Mouse (Mus musculus): Measurements from ENCODE around the gene Bmp2k. TPM values are rescaled to one million over a fixed set of nuclear protein-coding genes. Genes with fewer than 3 reads are reported as not detected.

The Bmp2k gene
- polyA plus RNA-seq, 1 experiment from 2014 or later = 7.8 TPM

GRCm38 (mm10) chr5:96976150-96976549, 21.3 kb upstream of the Bmp2k start:
- H3K4me3 ChIP-seq (ENCODE audit: low read depth, low read length) = no peak overlapping the region
- no peaks in the 10 kb centered on the region for H3K36me3 ChIP-seq (ENCODE audit: control insufficient read depth, insufficient read depth, low read length)
- DNase-seq (ENCODE audit: low spot score) (no peak), ATAC-seq (ENCODE audit: insufficient number of reproducible peaks, low FRiP score, low TSS enrichment, low read depth) (no peak)
- WGBS = 86% methylated on average over 3 of the region's 3 CpGs
- no peaks in the 10 kb centered on the region for H3K4me1 ChIP-seq (ENCODE audit: control insufficient read depth, insufficient read depth, low read length)
- no peaks in the 10 kb centered on the region for H3K9me3 ChIP-seq (ENCODE audit: control insufficient read depth, low read length)
- no peak overlapping the region for H3K9ac ChIP-seq (ENCODE audit: low read length)
- H3K4me2 ChIP-seq (ENCODE audit: low read depth, severe bottlenecking) = no peak overlapping the region
- H3K27ac ChIP-seq (replicated peaks; ENCODE audit: low read depth, low read length) = no peak overlapping the region
- H3K27me3 ChIP-seq (ENCODE audit: control insufficient read depth, insufficient read depth, low read length) = no peaks in the 10 kb centered on the region

DNA sequence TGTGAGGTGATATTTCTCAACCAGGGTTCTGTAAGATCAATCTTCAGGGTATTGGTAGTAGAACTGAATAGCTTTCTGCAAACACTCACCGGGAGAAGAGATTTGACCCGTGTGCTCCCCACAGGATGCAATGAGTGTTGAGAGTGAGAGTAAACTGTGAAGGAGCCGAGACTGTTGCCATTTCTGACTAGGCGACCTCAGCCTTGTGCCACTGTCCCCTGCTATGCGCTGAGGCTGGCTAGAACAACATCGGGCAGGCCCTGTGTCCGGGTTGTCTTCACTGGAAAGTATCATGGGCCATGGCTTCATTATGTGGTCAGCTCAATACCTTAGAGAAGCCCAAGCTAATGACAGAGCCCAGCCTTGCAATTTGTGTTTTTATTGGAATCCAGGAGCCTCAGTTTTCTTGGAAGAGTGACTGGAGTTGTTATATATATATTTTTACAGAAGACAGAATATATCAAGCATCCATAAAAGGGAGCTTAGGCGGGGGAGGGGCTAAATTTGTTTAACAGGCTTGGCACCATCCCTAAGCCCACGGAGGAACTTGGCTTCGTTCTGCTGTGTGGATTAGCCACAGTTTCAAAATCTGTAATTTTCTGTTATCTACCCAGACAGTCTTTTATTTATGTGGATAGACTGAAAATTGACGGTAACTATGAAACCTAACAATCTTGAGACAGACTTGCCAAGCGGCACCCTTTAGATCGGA, 18.0 kb upstream of the Bmp2k start:
- Histone ChIP-seq H3K4me3 (ENCODE audit: low read depth, low read length) (no peak overlapping the region), H3K27me3 (ENCODE audit: control insufficient read depth, insufficient read depth, low read length) (no peaks in the 10 kb centered on the region), H3K9me3 (ENCODE audit: control insufficient read depth, low read length) (no peaks in the 10 kb centered on the region), H3K4me1 (ENCODE audit: control insufficient read depth, insufficient read depth, low read length) (no peaks in the 10 kb centered on the region), H3K27ac (replicated peaks; ENCODE audit: low read depth, low read length) (no peak overlapping the region), H3K9ac (ENCODE audit: low read length) (no peak overlapping the region), H3K36me3 (ENCODE audit: control insufficient read depth, insufficient read depth, low read length) (no peaks in the 10 kb centered on the region), H3K4me2 (ENCODE audit: low read depth, severe bottlenecking) (no peak overlapping the region)
- no peak for ATAC-seq (ENCODE audit: insufficient number of reproducible peaks, low FRiP score, low TSS enrichment, low read depth)
- 34% methylated on average over 13 of the region's 13 CpGs for WGBS
- no peak for DNase-seq (ENCODE audit: low spot score)

DNA sequence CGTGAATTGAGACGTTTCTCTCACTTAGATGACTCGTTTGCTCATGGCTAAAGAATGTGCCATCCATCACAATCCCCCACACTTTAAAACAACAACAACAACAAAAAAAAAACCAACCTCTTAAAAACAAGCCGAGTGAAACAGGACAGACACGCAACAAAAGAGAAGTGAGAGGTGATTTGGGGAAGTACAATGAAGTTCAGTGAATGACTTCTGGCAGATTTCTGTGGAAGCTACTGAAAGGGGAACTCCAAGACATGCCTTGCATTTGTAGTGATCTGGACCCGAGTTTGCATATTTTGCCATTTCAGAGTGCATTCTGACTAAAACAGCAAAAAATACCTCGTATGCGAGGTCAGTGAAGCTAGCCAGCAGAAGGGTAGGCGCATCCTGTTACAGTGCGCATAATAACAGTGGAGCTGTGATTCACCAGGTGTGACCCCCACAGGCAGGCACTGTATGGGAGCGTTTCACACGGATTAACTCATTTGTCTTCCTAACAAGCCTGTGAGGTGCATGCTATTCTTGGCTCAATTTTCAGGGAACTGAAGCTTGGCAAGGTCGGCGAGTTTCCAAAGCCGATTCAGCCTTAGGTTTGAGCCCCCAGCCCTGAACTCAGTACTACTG, 17.4 kb upstream of the Bmp2k start:
- Histone ChIP-seq H3K4me1 (ENCODE audit: control insufficient read depth, insufficient read depth, low read length) (no peaks in the 10 kb centered on the region), H3K4me3 (ENCODE audit: low read depth, low read length) (no peak overlapping the region), H3K9me3 (ENCODE audit: control insufficient read depth, low read length) (no peaks in the 10 kb centered on the region), H3K27ac (replicated peaks; ENCODE audit: low read depth, low read length) (no peak overlapping the region), H3K4me2 (ENCODE audit: low read depth, severe bottlenecking) (no peak overlapping the region), H3K36me3 (ENCODE audit: control insufficient read depth, insufficient read depth, low read length) (no peaks in the 10 kb centered on the region), H3K9ac (ENCODE audit: low read length) (no peak overlapping the region), H3K27me3 (ENCODE audit: control insufficient read depth, insufficient read depth, low read length) (no peaks in the 10 kb centered on the region)
- no peak for DNase-seq (ENCODE audit: low spot score)
- 26% methylated on average over 15 of the region's 15 CpGs for WGBS
- no peak for ATAC-seq (ENCODE audit: insufficient number of reproducible peaks, low FRiP score, low TSS enrichment, low read depth)

DNA sequence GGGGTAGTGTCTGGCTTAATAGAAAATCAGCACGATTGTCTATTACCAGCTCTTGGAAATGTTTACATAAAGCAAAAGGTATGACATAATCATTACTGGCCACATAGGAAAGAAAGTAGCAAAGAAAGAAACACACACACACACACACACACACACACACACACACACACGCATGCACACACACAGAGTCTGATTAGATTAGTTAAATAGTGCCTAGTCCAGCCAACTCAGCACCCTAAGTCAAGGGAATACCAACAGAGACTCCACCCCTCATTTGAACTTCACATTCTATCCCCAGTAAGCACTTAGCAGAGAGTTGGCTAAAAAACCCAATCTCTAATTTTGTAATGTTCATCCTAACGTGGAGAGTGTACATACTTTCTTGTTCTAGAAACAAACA, 15.5 kb upstream of the Bmp2k start:
- H3K36me3 ChIP-seq (ENCODE audit: control insufficient read depth, insufficient read depth, low read length) = no peaks in the 10 kb centered on the region
- DNase-seq (ENCODE audit: low spot score) (no peak), ATAC-seq (ENCODE audit: insufficient number of reproducible peaks, low FRiP score, low TSS enrichment, low read depth) (no peak)
- H3K4me1 ChIP-seq (ENCODE audit: control insufficient read depth, insufficient read depth, low read length) = no peaks in the 10 kb centered on the region
- no peak overlapping the region for H3K9ac ChIP-seq (ENCODE audit: low read length)
- WGBS = 89% methylated on average over 3 of the region's 3 CpGs
- no peaks in the 10 kb centered on the region for H3K27me3 ChIP-seq (ENCODE audit: control insufficient read depth, insufficient read depth, low read length)
- H3K4me3 ChIP-seq (ENCODE audit: low read depth, low read length) = no peak overlapping the region
- H3K9me3 ChIP-seq (ENCODE audit: control insufficient read depth, low read length) = no peaks in the 10 kb centered on the region
- H3K4me2 ChIP-seq (ENCODE audit: low read depth, severe bottlenecking) = no peak overlapping the region
- no peak overlapping the region for H3K27ac ChIP-seq (replicated peaks; ENCODE audit: low read depth, low read length)

- Histone ChIP-seq H3K27me3 (ENCODE audit: control insufficient read depth, insufficient read depth, low read length) (no peaks in the 10 kb centered on the region), H3K9ac (ENCODE audit: low read length) (no peak overlapping the region), H3K36me3 (ENCODE audit: control insufficient read depth, insufficient read depth, low read length) (no peaks in the 10 kb centered on the region), H3K4me3 (ENCODE audit: low read depth, low read length) (no peak overlapping the region), H3K27ac (replicated peaks; ENCODE audit: low read depth, low read length) (no peak overlapping the region), H3K9me3 (ENCODE audit: control insufficient read depth, low read length) (no peaks in the 10 kb centered on the region), H3K4me2 (ENCODE audit: low read depth, severe bottlenecking) (no peak overlapping the region), H3K4me1 (ENCODE audit: control insufficient read depth, insufficient read depth, low read length) (no peaks in the 10 kb centered on the region)
- no peak for ATAC-seq (ENCODE audit: insufficient number of reproducible peaks, low FRiP score, low TSS enrichment, low read depth)
- 88% methylated on average over 7 of the region's 7 CpGs for WGBS
- DNase-seq (ENCODE audit: low spot score) = no peak
Observed at GRCm38 (mm10) chr5:96983142-96983541, 14.3 kb upstream of the Bmp2k start.

DNA sequence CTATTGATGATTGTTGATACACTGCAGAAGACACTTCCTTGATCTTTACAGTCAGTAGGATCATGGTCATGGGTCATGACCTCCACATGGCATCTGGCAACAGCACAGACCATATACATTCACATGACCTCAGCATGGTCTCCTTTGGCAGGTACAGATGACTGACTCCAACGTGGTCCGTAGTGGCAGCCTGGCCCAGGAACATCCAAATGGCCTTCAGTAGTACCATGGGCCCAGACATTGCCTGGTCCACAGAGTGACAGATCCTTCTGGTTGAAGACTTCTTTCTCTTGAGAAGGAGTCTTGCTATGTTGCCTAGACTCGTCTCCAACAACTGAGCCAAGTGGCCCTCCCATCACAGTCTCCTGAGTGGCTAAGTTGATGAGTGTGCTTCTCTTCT, 10.6 kb upstream of the Bmp2k start:
- Histone ChIP-seq H3K9me3 (ENCODE audit: control insufficient read depth, low read length) (no peaks in the 10 kb centered on the region), H3K4me1 (ENCODE audit: control insufficient read depth, insufficient read depth, low read length) (no peaks in the 10 kb centered on the region), H3K4me3 (ENCODE audit: low read depth, low read length) (no peak overlapping the region), H3K9ac (ENCODE audit: low read length) (no peak overlapping the region), H3K27me3 (ENCODE audit: control insufficient read depth, insufficient read depth, low read length) (no peaks in the 10 kb centered on the region), H3K27ac (replicated peaks; ENCODE audit: low read depth, low read length) (no peak overlapping the region), H3K36me3 (ENCODE audit: control insufficient read depth, insufficient read depth, low read length) (no peaks in the 10 kb centered on the region), H3K4me2 (ENCODE audit: low read depth, severe bottlenecking) (no peak overlapping the region)
- no peak for DNase-seq (ENCODE audit: low spot score)
- no peak for ATAC-seq (ENCODE audit: insufficient number of reproducible peaks, low FRiP score, low TSS enrichment, low read depth)
- 87% methylated on average over 3 of the region's 3 CpGs for WGBS

GRCm38 (mm10) chr5:96988880-96989279, 8.6 kb upstream of the Bmp2k start:
- Histone ChIP-seq H3K4me2 (ENCODE audit: low read depth, severe bottlenecking) (no peak overlapping the region), H3K9me3 (ENCODE audit: control insufficient read depth, low read length) (no peaks in the 10 kb centered on the region), H3K27me3 (ENCODE audit: control insufficient read depth, insufficient read depth, low read length) (no peaks in the 10 kb centered on the region), H3K36me3 (ENCODE audit: control insufficient read depth, insufficient read depth, low read length) (no peaks in the 10 kb centered on the region), H3K9ac (ENCODE audit: low read length) (no peak overlapping the region), H3K4me3 (ENCODE audit: low read depth, low read length) (no peak overlapping the region), H3K27ac (replicated peaks; ENCODE audit: low read depth, low read length) (no peak overlapping the region), H3K4me1 (ENCODE audit: control insufficient read depth, insufficient read depth, low read length) (no peaks in the 10 kb centered on the region)
- DNase-seq (ENCODE audit: low spot score) (no peak), ATAC-seq (ENCODE audit: insufficient number of reproducible peaks, low FRiP score, low TSS enrichment, low read depth) (no peak)
- 85% methylated on average over 4 of the region's 4 CpGs for WGBS

- Histone ChIP-seq H3K27me3 (ENCODE audit: control insufficient read depth, insufficient read depth, low read length) (no peaks in the 10 kb centered on the region), H3K4me3 (ENCODE audit: low read depth, low read length) (no peak overlapping the region), H3K36me3 (ENCODE audit: control insufficient read depth, insufficient read depth, low read length) (no peaks in the 10 kb centered on the region), H3K4me1 (ENCODE audit: control insufficient read depth, insufficient read depth, low read length) (no peaks in the 10 kb centered on the region), H3K27ac (replicated peaks; ENCODE audit: low read depth, low read length) (no peak overlapping the region), H3K9ac (ENCODE audit: low read length) (no peak overlapping the region), H3K4me2 (ENCODE audit: low read depth, severe bottlenecking) (no peak overlapping the region), H3K9me3 (ENCODE audit: control insufficient read depth, low read length) (no peaks in the 10 kb centered on the region)
- whole genome bisulfite sequencing = 90% methylated on average over 6 of the region's 6 CpGs
- no peak for DNase-seq (ENCODE audit: low spot score)
- ATAC-seq (ENCODE audit: insufficient number of reproducible peaks, low FRiP score, low TSS enrichment, low read depth) = no peak
Observed at GRCm38 (mm10) chr5:96991156-96991555, 6.3 kb upstream of the Bmp2k start.

DNA sequence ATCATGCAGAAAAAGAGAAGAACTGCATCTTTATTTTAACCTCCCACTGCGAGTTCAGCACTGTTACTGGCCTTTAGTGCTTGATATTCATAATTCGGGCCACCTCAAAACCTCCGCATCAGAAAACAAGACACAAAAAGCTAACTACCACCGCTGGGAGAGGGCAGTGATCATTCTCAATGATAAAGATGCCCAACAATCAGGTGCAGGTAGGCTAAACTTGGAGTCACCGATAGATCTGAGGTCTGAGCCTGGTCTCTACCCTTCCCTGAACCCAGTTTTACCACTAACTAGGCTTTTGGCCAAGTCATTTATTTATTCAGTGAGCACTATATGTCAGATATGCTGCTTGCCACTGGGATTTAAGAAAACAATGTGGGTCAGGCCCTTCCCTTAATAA, 4.8 kb upstream of the Bmp2k start:
- Histone ChIP-seq H3K4me2 (ENCODE audit: low read depth, severe bottlenecking) (no peak overlapping the region), H3K9me3 (ENCODE audit: control insufficient read depth, low read length) (no peaks in the 10 kb centered on the region), H3K27ac (replicated peaks; ENCODE audit: low read depth, low read length) (no peak overlapping the region), H3K4me3 (ENCODE audit: low read depth, low read length) (no peak overlapping the region), H3K27me3 (ENCODE audit: control insufficient read depth, insufficient read depth, low read length) (no peaks in the 10 kb centered on the region), H3K9ac (ENCODE audit: low read length) (no peak overlapping the region), H3K4me1 (ENCODE audit: control insufficient read depth, insufficient read depth, low read length) (no peaks in the 10 kb centered on the region), H3K36me3 (ENCODE audit: control insufficient read depth, insufficient read depth, low read length) (no peaks in the 10 kb centered on the region)
- no peak for DNase-seq (ENCODE audit: low spot score)
- ATAC-seq (ENCODE audit: insufficient number of reproducible peaks, low FRiP score, low TSS enrichment, low read depth) = no peak
- WGBS = 92% methylated on average over 5 of the region's 5 CpGs

Measured in limb, embryonic 11.5 days (tissue).